Mouse (Mus musculus) brain, embryonic 14.5 days (tissue): ENCODE data around the gene Sorcs2.
A peak's percentile ranks its signal among the peaks of the same experiment; 100 is the strongest.

ENCODE experiments used
- CTCF ChIP-seq: fragments of 200-500 bp; IDR thresholded peaks from 2 replicates; pipeline ENCODE4 v1.5.1; 2012; ENCODE audit warnings: inconsistent platforms, mild to moderate bottlenecking, moderate library complexity, borderline replicate concordance; ENCODE audit not compliant: insufficient read depth, insufficient read length; ENCODE audit errors: extremely low read depth
- POLR2A ChIP-seq: fragments of 200-500 bp; IDR thresholded peaks from 2 replicates; pipeline ENCODE4 v1.6.1; 2012; ENCODE audit warnings: mild to moderate bottlenecking, inconsistent platforms, borderline replicate concordance; ENCODE audit not compliant: poor library complexity, insufficient read depth, insufficient read length, severe bottlenecking; ENCODE audit errors: extremely low read depth

GRCm38 (mm10) chr5:35971841-35972578, 425.9 kb downstream of the Sorcs2 start:
- TF ChIP-seq CTCF (peak; percentile 97), POLR2A (no peak)
